Mouse (Mus musculus) heart, postnatal 36 days (tissue): ENCODE data around the gene Aff4. TPM values are rescaled to one million over a fixed set of nuclear protein-coding genes. Genes with fewer than 3 reads are reported as not detected.
"Not testable (repeated sequence)": the region's sequence is repeated elsewhere in the genome, so short reads cannot be mapped to it uniquely, and the experiment has no call there.

Experiments
- DNase-seq, 2 experiments: peaks; one replicate each; pipeline ENCODE4 v3.0.0; 2021 to 2022
- intact Hi-C: fragments of 180-260 bp; cut with DNase I; formaldehyde crosslinking; loops from one replicate; pipeline ENCODE4 v1.15.1; 2025
- total RNA-seq, 2 experiments: library from RNA; stranded (reverse); gene quantifications; 2 replicates each; pipeline ENCODE4 v1.2.3; 2021

Aff4 gene
- 10 to 100 TPM; 81.8 to 88.8 TPM for total RNA-seq

GRCm38 (mm10) chr11:53350291-53351223 is at the start of gene Aff4:
TSS of gene Aff4 (plus strand) at chr11:53350833.
- DNase-seq = peak; percentile 83 to 92
- intact Hi-C loops = loop anchor here (1.0 to 2.0 kb wide), 2 partner anchors 26 to 50 kb away; partner anchors contain the start of genes Hspa4 and Zcchc10

GRCm38 (mm10) chr11:53301167-53301515 is 49.5 kb upstream of the Aff4 start:
- intact Hi-C loops = loop anchor here (5.0 kb wide), 1 partner anchor 131 kb away; the partner anchor contains the start of genes Gdf9 and Uqcrq
- DNase-seq = no peak

GRCm38 (mm10) chr11:53304044-53304840 is 46.4 kb upstream of the Aff4 start:
- no peak for DNase-seq
- intact Hi-C loops = loop anchor here (5.0 kb wide), 1 partner anchor 128 kb away; the partner anchor contains the start of genes Gdf9 and Uqcrq

GRCm38 (mm10) chr11:53306965-53307364 is 43.7 kb upstream of the Aff4 start:
- no peak for DNase-seq
- intact Hi-C loops = no loop called here

GRCm38 (mm10) chr11:53307558-53308065 is 43.0 kb upstream of the Aff4 start:
- intact Hi-C loops = no loop called here
- DNase-seq = peak; percentile 19 to 33

- intact Hi-C loops = no loop called here
- peak; percentile 54 to 70 for DNase-seq
These were observed 42.3 kb upstream of the Aff4 start for GRCm38 (mm10) chr11:53308251-53308864.

- intact Hi-C loops = no loop called here
- peak; percentile 59 to 82 for DNase-seq
These were observed 41.7 kb upstream of the Aff4 start for GRCm38 (mm10) chr11:53308884-53309310.

GRCm38 (mm10) chr11:53311385-53311784 is 39.2 kb upstream of the Aff4 start:
- DNase-seq = no peak
- intact Hi-C loops = no loop called here

GRCm38 (mm10) chr11:53312823-53313222 is 37.8 kb upstream of the Aff4 start:
- DNase-seq, intact Hi-C loops: not testable (repeated sequence)

GRCm38 (mm10) chr11:53314770-53315173 is 35.9 kb upstream of the Aff4 start:
- peak in 1 of 2 experiments; percentile 10 for DNase-seq

GRCm38 (mm10) chr11:53316996-53317395 is 33.6 kb upstream of the Aff4 start:
- no peak for DNase-seq
- intact Hi-C loops = no loop called here

More at GRCm38 (mm10) chr11:53314770-53315173, 35.9 kb upstream of the Aff4 start:
- intact Hi-C loops = no loop called here

- DNase-seq = no peak
- intact Hi-C loops = no loop called here
These were observed 32.6 kb upstream of the Aff4 start for GRCm38 (mm10) chr11:53318041-53318440.

GRCm38 (mm10) chr11:53318568-53318967 is 32.1 kb upstream of the Aff4 start:
- DNase-seq, intact Hi-C loops: not testable (repeated sequence)

- intact Hi-C loops, DNase-seq: not testable (repeated sequence)
These were observed 30.8 kb upstream of the Aff4 start for GRCm38 (mm10) chr11:53319867-53320266.

GRCm38 (mm10) chr11:53324512-53324968 is 26.1 kb upstream of the Aff4 start, which contains the start of gene Zcchc10:
TSS of gene Zcchc10 (plus strand) at chr11:53324679.
- intact Hi-C loops = loop anchor here (2.0 kb wide), 1 partner anchor 26 kb away; the partner anchor contains the start of gene Aff4
- peak; percentile 85 to 86 for DNase-seq

- DNase-seq = no peak
- intact Hi-C loops = no loop called here
These were observed 20.3 kb upstream of the Aff4 start for GRCm38 (mm10) chr11:53330325-53330724.

- intact Hi-C loops = no loop called here
- no peak for DNase-seq
These were observed 19.5 kb upstream of the Aff4 start for GRCm38 (mm10) chr11:53331121-53331520.

- DNase-seq = no peak
- intact Hi-C loops = no loop called here
These were observed 18.5 kb upstream of the Aff4 start for GRCm38 (mm10) chr11:53332076-53332680.

- intact Hi-C loops = no loop called here
- no peak for DNase-seq
These were observed 15.0 kb upstream of the Aff4 start for GRCm38 (mm10) chr11:53335505-53336181.
